Mouse (Mus musculus): ENCODE measurements at regions not wholly inside any gene's neighbourhood (a gene's known extent, or its start where the extent isn't known, plus 50 kb on each side); places are given as distances from the start of the nearest gene placed in this dataset.

GRCm38 (mm10) chr13:111966113-111966512 lies 157.3 kb upstream of the Map3k1 start:
- TF ChIP-seq POLR2A (IDR thresholded peaks at IDR 0.05; ENCODE audit: borderline replicate concordance, low read depth, low read length), result no peak
- no peak for TF ChIP-seq CTCF (IDR thresholded peaks at IDR 0.05; ENCODE audit: low read depth, low read length)
- no peak overlapping the region for H3K27ac ChIP-seq (ENCODE audit: insufficient read depth, low read depth, low read length)
- H3K4me1 ChIP-seq (ENCODE audit: control insufficient read depth, insufficient read depth, low read length), result peaks cover 40% of the 10 kb centered on the region
- no peak overlapping the region for H3K4me3 ChIP-seq (ENCODE audit: insufficient read depth, low read length)

- Histone ChIP-seq H3K27ac (ENCODE audit: insufficient read depth, low read depth, low read length) (no peak overlapping the region), H3K4me3 (ENCODE audit: insufficient read depth, low read length) (no peak overlapping the region), H3K4me1 (ENCODE audit: control insufficient read depth, insufficient read depth, low read length) (peaks cover 40% of the 10 kb centered on the region)
- TF ChIP-seq POLR2A (IDR thresholded peaks at IDR 0.05; ENCODE audit: borderline replicate concordance, low read depth, low read length), result no peak
- TF ChIP-seq CTCF (IDR thresholded peaks at IDR 0.05; ENCODE audit: low read depth, low read length), result no peak
These were observed 157.8 kb upstream of the Map3k1 start for GRCm38 (mm10) chr13:111966627-111967026.

DNA sequence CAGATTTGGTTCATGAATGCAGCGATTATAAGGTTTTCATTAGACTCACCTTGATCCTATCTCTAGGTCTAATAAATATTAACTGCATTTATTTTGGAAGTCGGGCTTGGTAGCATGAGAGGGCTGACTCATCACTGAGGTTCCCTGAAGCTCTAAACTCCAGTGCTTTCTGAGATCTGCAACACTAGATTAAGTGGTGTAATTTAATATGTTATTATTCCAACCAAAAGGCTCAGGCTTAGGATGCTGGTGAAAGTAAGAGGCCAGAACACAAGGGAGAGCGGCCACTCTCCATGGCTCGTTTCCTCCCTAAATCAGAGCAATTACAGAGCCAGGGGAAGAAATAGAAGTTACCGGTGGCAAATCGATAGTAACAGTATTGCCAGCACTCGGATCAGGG lies 159.4 kb upstream of the Map3k1 start:
- Histone ChIP-seq H3K4me1 (ENCODE audit: control insufficient read depth, insufficient read depth, low read length) (peaks cover 36% of the 10 kb centered on the region), H3K4me3 (ENCODE audit: insufficient read depth, low read length) (peak overlapping the region; percentile 14), H3K27ac (ENCODE audit: insufficient read depth, low read depth, low read length) (peak overlapping the region; percentile 68)
- no peak for TF ChIP-seq CTCF (IDR thresholded peaks at IDR 0.05; ENCODE audit: low read depth, low read length)
- TF ChIP-seq POLR2A (IDR thresholded peaks at IDR 0.05; ENCODE audit: borderline replicate concordance, low read depth, low read length), result no peak

DNA sequence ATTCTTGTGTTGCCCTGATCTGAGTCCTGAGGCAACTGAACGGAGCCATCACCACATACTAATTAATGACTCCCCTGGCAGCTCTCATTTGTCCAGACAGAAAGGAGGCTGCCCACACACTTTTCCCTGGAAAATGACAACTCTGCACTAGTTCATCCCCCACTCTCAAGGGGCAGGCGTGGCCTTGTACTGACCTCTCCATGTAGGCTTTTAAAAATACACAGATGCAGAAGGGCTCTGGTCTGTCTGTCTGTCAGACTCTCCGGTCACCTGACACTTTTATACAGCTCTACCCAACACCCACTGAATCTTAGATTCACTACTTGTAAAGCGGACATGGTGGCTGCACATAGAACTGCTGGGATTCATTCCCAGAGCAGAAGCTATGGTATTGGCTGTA lies 165.5 kb upstream of the Map3k1 start:
- Histone ChIP-seq H3K4me1 (ENCODE audit: control insufficient read depth, insufficient read depth, low read length) (peaks cover 9% of the 10 kb centered on the region), H3K4me3 (ENCODE audit: insufficient read depth, low read length) (no peak overlapping the region), H3K27ac (ENCODE audit: insufficient read depth, low read depth, low read length) (no peak overlapping the region)
- TF ChIP-seq POLR2A (IDR thresholded peaks at IDR 0.05; ENCODE audit: borderline replicate concordance, low read depth, low read length) (no peak), CTCF (IDR thresholded peaks at IDR 0.05; ENCODE audit: low read depth, low read length) (no peak)

DNA sequence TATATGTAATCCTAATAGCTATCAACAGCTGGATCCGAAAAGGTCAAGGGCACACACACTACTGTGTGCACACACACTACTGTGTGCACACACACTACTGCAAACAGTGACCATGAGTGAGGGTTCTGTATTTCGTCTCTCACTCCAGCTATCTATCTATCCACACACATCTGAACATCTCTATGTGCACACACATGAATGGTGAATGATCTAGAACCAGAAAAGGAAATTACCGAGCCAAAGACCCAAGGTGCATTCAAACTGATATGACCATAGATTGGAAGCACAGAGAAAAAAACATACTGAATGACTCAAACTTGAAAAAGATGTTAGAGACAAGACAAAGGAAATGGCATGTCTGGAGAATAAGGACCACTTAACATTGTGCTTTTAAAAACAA lies 166.8 kb upstream of the Map3k1 start:
- Histone ChIP-seq H3K27ac (ENCODE audit: insufficient read depth, low read depth, low read length) (no peak overlapping the region), H3K4me1 (ENCODE audit: control insufficient read depth, insufficient read depth, low read length) (peaks cover 13% of the 10 kb centered on the region), H3K4me3 (ENCODE audit: insufficient read depth, low read length) (no peak overlapping the region)
- TF ChIP-seq POLR2A (IDR thresholded peaks at IDR 0.05; ENCODE audit: borderline replicate concordance, low read depth, low read length) (no peak), CTCF (IDR thresholded peaks at IDR 0.05; ENCODE audit: low read depth, low read length) (no peak)

GRCm38 (mm10) chr13:111977769-111978674 lies 169.2 kb upstream of the Map3k1 start:
- H3K27ac ChIP-seq (ENCODE audit: insufficient read depth, low read depth, low read length), result no peak overlapping the region
- TF ChIP-seq POLR2A (IDR thresholded peaks at IDR 0.05; ENCODE audit: borderline replicate concordance, low read depth, low read length) (no peak), CTCF (IDR thresholded peaks at IDR 0.05; ENCODE audit: low read depth, low read length) (no peak)
- peaks cover 14% of the 10 kb centered on the region for H3K4me1 ChIP-seq (ENCODE audit: control insufficient read depth, insufficient read depth, low read length)
- no peak overlapping the region for H3K4me3 ChIP-seq (ENCODE audit: insufficient read depth, low read length)

- Histone ChIP-seq H3K4me3 (ENCODE audit: insufficient read depth, low read length) (no peak overlapping the region), H3K27ac (ENCODE audit: insufficient read depth, low read depth, low read length) (no peak overlapping the region), H3K4me1 (ENCODE audit: control insufficient read depth, insufficient read depth, low read length) (peaks cover 14% of the 10 kb centered on the region)
- no peak for TF ChIP-seq CTCF (IDR thresholded peaks at IDR 0.05; ENCODE audit: low read depth, low read length)
- TF ChIP-seq POLR2A (IDR thresholded peaks at IDR 0.05; ENCODE audit: borderline replicate concordance, low read depth, low read length), result no peak
These were observed 169.9 kb upstream of the Map3k1 start for GRCm38 (mm10) chr13:111978675-111979020.

DNA sequence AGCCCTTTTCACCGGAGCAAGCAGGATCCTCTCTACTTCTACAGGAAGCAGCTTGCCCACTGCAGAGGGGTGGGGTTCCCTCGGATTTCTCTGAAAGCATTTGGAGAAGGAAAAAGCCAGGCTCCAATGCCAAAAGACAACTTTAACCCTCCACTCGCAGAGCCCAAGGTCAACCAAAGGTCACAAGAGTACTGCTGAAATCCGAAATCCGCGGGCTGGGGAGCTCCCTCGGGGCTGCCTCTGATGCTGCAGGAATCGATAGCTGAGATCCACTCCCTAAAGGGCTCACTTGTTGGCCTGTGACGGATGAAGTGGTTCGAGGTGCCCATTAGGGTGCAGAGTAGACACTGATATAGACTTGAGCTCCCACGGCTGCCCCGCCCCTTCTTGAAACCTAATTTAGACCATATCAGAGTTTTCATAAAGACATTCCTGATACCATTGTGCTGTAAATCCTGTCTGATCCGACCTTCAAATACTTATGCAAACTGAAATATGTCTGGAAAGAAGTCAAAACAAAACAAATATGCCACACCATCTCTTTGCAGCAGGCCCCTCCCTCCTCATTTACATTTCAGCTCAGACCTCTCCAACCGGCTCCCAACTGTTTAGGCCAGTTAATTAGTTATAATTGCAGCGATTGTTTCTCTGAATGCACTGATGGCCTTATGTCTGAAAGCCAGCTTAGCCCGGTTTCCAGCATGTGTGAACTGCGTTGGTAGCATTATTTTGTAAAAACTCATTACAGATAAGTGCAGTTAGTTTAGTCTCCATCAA lies 170.8 kb upstream of the Map3k1 start:
- Histone ChIP-seq H3K4me1 (ENCODE audit: control insufficient read depth, insufficient read depth, low read length) (peaks cover 14% of the 10 kb centered on the region), H3K27ac (ENCODE audit: insufficient read depth, low read depth, low read length) (0 out of 2 replicates have a peak overlapping the region, but pooled peaks have one; percentile 8), H3K4me3 (ENCODE audit: insufficient read depth, low read length) (no peak overlapping the region)
- no peak for TF ChIP-seq CTCF (IDR thresholded peaks at IDR 0.05; ENCODE audit: low read depth, low read length)

DNA sequence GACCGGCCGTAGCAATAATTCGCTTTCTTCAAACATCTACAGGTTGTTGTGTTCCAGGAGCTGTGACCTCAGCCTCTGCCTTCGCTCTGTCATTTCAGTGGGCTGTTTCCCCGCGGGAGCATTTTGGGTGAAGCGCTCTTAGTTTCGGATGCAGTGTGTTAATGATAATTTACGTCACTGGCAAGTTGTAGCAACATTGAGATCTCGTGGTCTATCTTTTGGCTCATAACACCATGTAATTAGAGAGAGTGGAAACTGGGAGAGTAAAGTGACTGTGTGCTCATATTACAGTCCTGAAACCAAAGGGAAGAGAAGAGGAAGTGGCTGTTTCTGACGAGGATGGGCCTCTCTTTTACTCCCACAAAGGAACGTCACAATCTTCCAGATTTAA lies 171.4 kb upstream of the Map3k1 start:
- TF ChIP-seq POLR2A (IDR thresholded peaks at IDR 0.05; ENCODE audit: borderline replicate concordance, low read depth, low read length) (no peak), CTCF (IDR thresholded peaks at IDR 0.05; ENCODE audit: low read depth, low read length) (no peak)
- H3K4me1 ChIP-seq (ENCODE audit: control insufficient read depth, insufficient read depth, low read length), result peaks cover 14% of the 10 kb centered on the region
- H3K4me3 ChIP-seq (ENCODE audit: insufficient read depth, low read length), result no peak overlapping the region
- 0 out of 2 replicates have a peak overlapping the region, but pooled peaks have one; percentile 8 for H3K27ac ChIP-seq (ENCODE audit: insufficient read depth, low read depth, low read length)

GRCm38 (mm10) chr13:111981103-111981502 lies 172.3 kb upstream of the Map3k1 start:
- TF ChIP-seq CTCF (IDR thresholded peaks at IDR 0.05; ENCODE audit: low read depth, low read length) (no peak), POLR2A (IDR thresholded peaks at IDR 0.05; ENCODE audit: borderline replicate concordance, low read depth, low read length) (no peak)
- H3K4me1 ChIP-seq (ENCODE audit: control insufficient read depth, insufficient read depth, low read length), result peaks cover 14% of the 10 kb centered on the region
- H3K4me3 ChIP-seq (ENCODE audit: insufficient read depth, low read length), result no peak overlapping the region
- no peak overlapping the region for H3K27ac ChIP-seq (ENCODE audit: insufficient read depth, low read depth, low read length)
